ENCODE assay signal across 16 mouse cellular contexts in genomic region chr2:30401581-30401980, GRCm38 (mm10).
"Had no signal": no experiment of that assay in that cellular context is flagged by ENCODE, and none has a peak within 500 bp of the region (broad histone marks: within the 10 kb centered on the region; RNA-seq: fewer than 3 reads in every experiment).

No protein-coding gene starts in this region.

- H3K4me1 ChIP-seq: limb, embryonic 12.5 days had no signal

- H3K4me3 ChIP-seq: limb, embryonic 12.5 days; liver, embryonic 13.5 days; lung, embryonic 15.5 days; megakaryocyte, embryonic 14.5 days; midbrain, embryonic 12.5 days; neural tube, embryonic 13.5 days; stomach, embryonic 15.5 days had no signal

- H3K4me2 ChIP-seq: limb, embryonic 12.5 days; liver, embryonic 13.5 days; lung, embryonic 15.5 days; midbrain, embryonic 12.5 days; neural tube, embryonic 13.5 days; stomach, embryonic 15.5 days had no signal

- H3K9ac ChIP-seq: limb, embryonic 12.5 days; liver, embryonic 13.5 days; liver, postnatal 0 days; lung, embryonic 15.5 days; midbrain, embryonic 12.5 days; neural tube, embryonic 13.5 days; stomach, embryonic 15.5 days had no signal

- DNase-seq: kidney, postnatal 25 days; liver; liver, embryonic 13.5 days; liver, postnatal 0 days; lung, postnatal 14 days; retina, postnatal 1 day; right cerebral cortex, postnatal 4 days; thymus, adult 2 months; thymus, postnatal 25 days had no signal

- H3K9me3 ChIP-seq: limb, embryonic 12.5 days; liver, embryonic 13.5 days; lung, embryonic 15.5 days; megakaryocyte, embryonic 14.5 days; midbrain, embryonic 12.5 days; neural tube, embryonic 13.5 days; stomach, embryonic 15.5 days had no signal

- H3K27me3 ChIP-seq: limb, embryonic 12.5 days; liver, embryonic 13.5 days; lung, embryonic 15.5 days; megakaryocyte, embryonic 14.5 days; neural tube, embryonic 13.5 days; stomach, embryonic 15.5 days had no signal

- ATAC-seq: liver, postnatal 0 days had no signal

- H3K27ac ChIP-seq: limb, embryonic 12.5 days; liver, embryonic 13.5 days; macrophage; neural tube, embryonic 13.5 days; stomach, embryonic 15.5 days had no signal
